Mouse (Mus musculus) Patski (cell line): ENCODE results near the gene Med20. TPM values are rescaled to one million over a fixed set of nuclear protein-coding genes. Genes with fewer than 3 reads are reported as not detected.

Source experiments
- ATAC-seq: fragments of 100-300 bp; one replicate; pipeline ENCODE4 v1.8.0; 2021
- CTCF ChIA-PET: fragments of 350-600 bp; sonication (Branson Sonifier 250); formaldehyde crosslinking; loops from one replicate; lab custom pipeline; 2022; ENCODE audit warnings: inconsistent platforms; lab: Charles Lee
- POLR2A ChIA-PET: fragments of 350-600 bp; sonication (Branson Sonifier 250); formaldehyde crosslinking; loops from one replicate; lab custom pipeline; 2022; ENCODE audit warnings: antibody characterized with exemption, inconsistent platforms; lab: Charles Lee
- DNase-seq: peaks from one replicate; pipeline ENCODE4 v3.0.0-alpha.2; 2011; ENCODE audit warnings: low read depth, low spot score
- H3K27me3 ChIP-seq: fragments of 371-371 bp; one replicate; pipeline ENCODE4 v1.5.1; 2021
- CTCF ChIP-seq: fragments of 100-300 bp; IDR thresholded peaks from one replicate; pipeline ENCODE4 v1.5.1; 2021
- in situ Hi-C: fragments of 300-500 bp; cut with MboI; formaldehyde crosslinking; loops from 3 replicates; pipeline ENCODE4 v1.11.1; 2018; ENCODE audit warnings: low pct_unique_long_range_greater_than_20kb, mixed read lengths
- polyA plus RNA-seq: library from polyadenylated mRNA; unstranded; gene quantifications from one replicate; pipeline ENCODE4 v1.2.3, GENCODE M21; 2021

Gene Med20
- polyA plus RNA-seq: 36.3 TPM

DNA sequence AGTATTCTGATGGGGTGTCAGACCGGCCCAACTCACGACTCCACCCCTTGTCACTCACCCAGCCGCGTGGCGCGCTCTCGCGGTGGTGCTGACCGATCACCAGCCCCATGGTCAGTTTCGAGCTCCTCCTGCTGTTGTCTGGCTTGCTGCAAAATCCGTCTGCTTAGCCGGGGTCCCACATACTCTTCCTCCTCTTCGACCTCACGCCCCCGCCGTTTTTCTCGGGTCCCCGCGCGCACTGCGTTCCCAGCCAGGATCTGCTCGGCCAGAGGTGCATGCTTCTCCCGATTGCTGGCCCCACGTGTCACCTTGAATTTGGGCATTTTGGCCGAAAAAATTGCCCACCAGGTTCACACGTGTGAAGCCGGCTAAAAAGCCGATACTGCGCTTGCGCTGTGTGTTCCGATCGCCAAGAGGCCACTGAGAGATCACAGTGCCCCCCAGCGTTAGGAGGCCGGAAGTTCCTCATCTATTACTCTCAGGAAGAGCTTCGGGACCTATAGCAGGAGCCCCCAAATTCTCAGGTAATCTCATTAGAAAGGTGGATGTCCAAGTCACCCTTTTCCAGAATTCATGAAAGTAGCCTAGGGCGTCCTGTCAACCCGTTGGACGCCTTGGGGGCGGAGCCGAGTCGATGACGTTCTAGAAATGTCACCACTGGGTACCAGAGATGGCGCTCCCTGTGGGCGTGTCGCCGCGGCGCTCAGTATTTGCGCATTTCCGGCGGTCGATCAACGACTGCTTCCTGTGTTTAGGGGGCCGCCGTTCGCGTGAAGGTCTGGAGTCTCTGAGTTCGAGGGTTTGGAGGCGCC, at the start of gene Med20, which contains the start of the genes Bysl and Gm20517:
Med20 (plus strand) TSS at position 734 of the 812 bp plus-strand sequence.
Bysl (minus strand) TSS at position 644 of the 812 bp plus-strand sequence.
Gm20517 (plus strand) TSS at position 741 of the 812 bp plus-strand sequence.
- POLR2A ChIA-PET: interaction anchor here (0.7 to 1.4 kb wide), 2 partner anchors 11 to 1947 kb away, joined by 3 to 4 read pairs; no protein-coding TSS in a partner anchor
- TF ChIP-seq CTCF: peak; percentile 98
- no peaks in the 10 kb centered on the region for H3K27me3 ChIP-seq
- CTCF ChIA-PET: interaction anchor here (0.7 to 3.1 kb wide), 6 partner anchors 10 to 100 kb away, joined by 3 to 17 read pairs (median 4); no protein-coding TSS in a partner anchor
- in situ Hi-C loops: loop anchor here (5.0 kb wide), 2 partner anchors 99 to 234 kb away; no protein-coding TSS in a partner anchor
- DNase-seq: peak; percentile 79
- ATAC-seq: peak; percentile 81

DNA sequence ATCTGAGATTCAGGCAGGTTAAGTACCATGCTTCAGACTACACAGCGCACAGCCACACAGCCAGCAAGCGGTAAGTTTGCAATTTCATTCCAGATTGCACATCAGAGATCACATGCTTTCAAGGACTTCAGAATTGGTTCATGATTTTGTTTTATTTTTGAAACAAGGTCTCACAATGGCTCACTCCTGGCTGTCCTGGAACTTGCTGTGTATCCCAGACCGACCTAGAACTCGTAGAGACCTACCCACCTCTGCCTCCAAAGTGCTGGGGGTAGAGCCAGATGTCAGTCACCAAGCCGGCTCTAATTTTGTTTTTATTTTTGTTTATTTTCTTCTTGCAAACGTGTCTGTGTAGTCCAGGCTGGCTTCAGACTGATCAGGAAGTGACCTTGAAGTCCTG, 48.5 kb upstream of the Med20 start:
- in situ Hi-C loops: no loop called here
- POLR2A ChIA-PET: no interaction called here
- ATAC-seq: no peak
- CTCF ChIA-PET: no interaction called here
- no peak for DNase-seq
- TF ChIP-seq CTCF: no peak
- H3K27me3 ChIP-seq: no peaks in the 10 kb centered on the region

GRCm38 (mm10) chr17:47564612-47565011, 46.8 kb upstream of the Med20 start:
- in situ Hi-C loops: no loop called here
- no peak for DNase-seq
- no peak for ATAC-seq
- H3K27me3 ChIP-seq: no peaks in the 10 kb centered on the region
- ChIA-PET POLR2A (interaction anchor here (1.1 kb wide), 1 partner anchor 89 kb away, joined by 3 read pairs; no protein-coding TSS in a partner anchor), CTCF (no interaction called here)
- no peak for TF ChIP-seq CTCF

DNA sequence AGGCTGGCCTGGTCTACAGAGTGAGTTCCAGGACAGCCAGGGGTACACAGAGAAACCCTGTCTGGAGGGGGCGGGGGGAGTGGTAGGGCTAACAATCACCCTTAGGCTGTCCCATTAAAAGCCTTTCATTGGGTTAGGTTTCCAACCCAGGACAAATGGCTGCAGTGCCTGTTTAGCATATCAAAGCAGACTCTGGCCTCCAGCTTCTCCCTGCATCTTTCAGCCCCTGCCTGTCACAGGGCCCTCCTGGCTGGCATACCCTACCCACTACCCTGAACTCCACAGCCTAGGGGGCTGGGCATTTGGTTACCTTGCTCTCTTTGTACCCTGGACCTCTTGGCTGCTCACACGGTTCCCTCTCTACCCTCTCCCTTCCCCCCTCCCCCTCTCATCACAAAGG, 45.2 kb upstream of the Med20 start:
- DNase-seq: no peak
- POLR2A ChIA-PET: no interaction called here
- CTCF ChIA-PET: no interaction called here
- no peak for ATAC-seq
- no peak for TF ChIP-seq CTCF
- no peaks in the 10 kb centered on the region for H3K27me3 ChIP-seq
- in situ Hi-C loops: no loop called here

DNA sequence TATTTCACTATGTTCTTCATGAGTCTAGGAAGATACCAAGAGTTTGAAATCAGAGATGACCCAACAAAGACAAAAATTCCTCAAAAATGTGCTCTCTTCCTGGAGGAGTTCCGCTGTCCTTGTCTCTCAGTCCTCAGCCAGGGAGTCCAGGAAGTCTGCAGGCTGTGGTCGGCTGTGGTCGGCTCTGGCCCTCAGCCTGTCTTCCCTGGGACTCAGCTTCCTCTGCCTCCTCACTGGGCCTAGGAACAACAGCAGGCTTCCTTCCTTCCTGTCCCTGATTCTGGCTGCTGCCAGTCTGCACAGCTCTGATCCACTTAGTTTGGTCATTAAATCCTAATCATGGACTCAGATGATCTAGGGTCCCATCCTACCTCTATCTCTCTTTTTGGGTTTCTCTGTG, 44.1 kb upstream of the Med20 start:
- ATAC-seq (no peak), DNase-seq (no peak)
- in situ Hi-C loops: no loop called here
- H3K27me3 ChIP-seq: no peaks in the 10 kb centered on the region
- TF ChIP-seq CTCF: no peak
- ChIA-PET POLR2A (no interaction called here), CTCF (no interaction called here)

DNA sequence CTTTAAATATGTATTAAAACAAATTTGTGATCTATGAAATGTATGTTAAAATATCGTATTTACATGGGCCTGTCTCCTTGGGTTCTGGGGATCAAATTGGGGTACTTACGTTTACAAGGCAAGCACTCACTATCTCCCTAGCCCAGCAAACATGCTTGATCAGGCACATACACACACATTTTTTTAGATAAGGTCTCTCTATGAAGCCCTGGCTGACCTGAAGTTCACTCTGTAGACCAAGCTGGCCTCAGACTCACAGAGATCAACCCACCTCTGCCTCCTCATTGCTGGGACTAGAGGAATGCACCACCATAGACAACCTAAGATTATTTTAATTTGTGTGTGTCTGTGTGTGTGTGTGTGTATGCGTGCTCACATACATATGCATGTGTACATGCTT, 43.0 kb upstream of the Med20 start:
- ATAC-seq (no peak), DNase-seq (no peak)
- no peak for TF ChIP-seq CTCF
- ChIA-PET POLR2A (no interaction called here), CTCF (no interaction called here)
- no peaks in the 10 kb centered on the region for H3K27me3 ChIP-seq
- in situ Hi-C loops: no loop called here

- ATAC-seq: no peak
- no peaks in the 10 kb centered on the region for H3K27me3 ChIP-seq
- TF ChIP-seq CTCF: no peak
- POLR2A ChIA-PET: no interaction called here
- DNase-seq: no peak
- CTCF ChIA-PET: no interaction called here
- in situ Hi-C loops: no loop called here
Observed at GRCm38 (mm10) chr17:47568951-47569527, 42.3 kb upstream of the Med20 start.

DNA sequence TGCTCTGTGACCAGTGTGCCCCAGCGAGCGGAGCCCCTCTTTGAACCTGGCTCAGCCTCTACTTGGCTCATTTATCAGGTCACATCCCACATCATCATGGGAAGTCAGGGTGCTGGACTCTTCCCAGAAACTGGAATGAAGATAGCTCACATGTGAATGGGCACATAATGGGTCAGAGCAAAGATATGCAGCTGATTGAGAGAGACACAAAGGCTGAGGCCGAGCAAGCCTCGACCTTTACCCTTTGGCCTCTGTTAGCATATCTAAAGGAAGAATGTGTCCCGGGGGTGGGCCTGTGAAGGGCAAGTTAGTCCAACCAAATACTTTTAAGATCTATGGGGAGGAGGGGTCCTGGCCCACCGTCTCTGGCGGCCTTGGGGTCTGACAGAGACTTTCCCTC, 39.8 kb upstream of the Med20 start:
- POLR2A ChIA-PET: no interaction called here
- ATAC-seq (no peak), DNase-seq (no peak)
- CTCF ChIA-PET: interaction anchor here (1.3 kb wide), 1 partner anchor 24 kb away, joined by 3 read pairs; no protein-coding TSS in a partner anchor
- H3K27me3 ChIP-seq: no peaks in the 10 kb centered on the region
- in situ Hi-C loops: no loop called here
- no peak for TF ChIP-seq CTCF

DNA sequence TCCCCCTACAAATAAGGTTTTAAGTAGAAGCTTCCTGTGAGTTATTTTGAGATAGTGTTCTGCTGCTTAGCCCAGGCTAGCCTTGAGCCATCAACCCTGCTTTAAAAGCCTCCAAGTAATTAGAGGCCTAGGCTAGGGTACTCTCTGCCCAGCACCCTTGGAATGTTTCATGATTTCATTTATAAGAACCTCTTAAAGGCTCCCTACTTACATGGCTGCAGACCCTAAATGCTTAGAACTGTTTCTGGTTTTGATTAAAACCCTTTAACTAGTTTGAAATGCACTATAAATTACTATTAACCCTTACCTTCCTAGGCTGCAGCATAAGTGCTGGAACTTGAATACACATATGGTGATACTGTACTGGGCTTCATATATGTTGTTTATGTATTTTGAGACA, 38.9 kb upstream of the Med20 start:
- CTCF ChIA-PET: interaction anchor here (1.3 kb wide), 1 partner anchor 25 kb away, joined by 3 read pairs; no protein-coding TSS in a partner anchor

DNA sequence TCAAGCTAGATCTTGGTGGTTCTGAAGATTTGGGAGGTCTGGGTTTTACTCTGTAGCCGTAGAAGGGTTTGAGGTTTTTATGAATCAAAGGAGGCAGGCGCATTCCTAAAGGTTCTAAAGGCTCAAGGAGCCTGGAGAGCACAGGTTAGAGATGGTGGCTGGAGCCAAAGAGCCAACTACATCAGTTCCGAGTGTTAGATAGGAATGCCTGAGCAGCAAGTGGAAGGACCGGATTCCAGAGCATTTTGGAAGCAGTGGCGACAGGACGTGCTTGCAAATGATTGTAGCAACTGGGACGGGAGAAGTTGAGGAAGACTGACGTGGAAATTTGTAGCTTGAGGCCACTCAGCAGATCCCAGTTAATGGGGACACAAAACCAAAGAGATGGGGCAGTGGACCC, 37.4 kb upstream of the Med20 start:
- ChIA-PET POLR2A (interaction anchor here (1.1 kb wide), 1 partner anchor 46 kb away, joined by 3 read pairs; no protein-coding TSS in a partner anchor), CTCF (no interaction called here)
- H3K27me3 ChIP-seq: no peaks in the 10 kb centered on the region
- no peak for TF ChIP-seq CTCF
- ATAC-seq (no peak), DNase-seq (no peak)
- in situ Hi-C loops: no loop called here

More for the DNA sequence above, 38.9 kb upstream of the Med20 start:
- DNase-seq (no peak), ATAC-seq (no peak)
- POLR2A ChIA-PET: no interaction called here
- H3K27me3 ChIP-seq: no peaks in the 10 kb centered on the region
- in situ Hi-C loops: no loop called here
- no peak for TF ChIP-seq CTCF

DNA sequence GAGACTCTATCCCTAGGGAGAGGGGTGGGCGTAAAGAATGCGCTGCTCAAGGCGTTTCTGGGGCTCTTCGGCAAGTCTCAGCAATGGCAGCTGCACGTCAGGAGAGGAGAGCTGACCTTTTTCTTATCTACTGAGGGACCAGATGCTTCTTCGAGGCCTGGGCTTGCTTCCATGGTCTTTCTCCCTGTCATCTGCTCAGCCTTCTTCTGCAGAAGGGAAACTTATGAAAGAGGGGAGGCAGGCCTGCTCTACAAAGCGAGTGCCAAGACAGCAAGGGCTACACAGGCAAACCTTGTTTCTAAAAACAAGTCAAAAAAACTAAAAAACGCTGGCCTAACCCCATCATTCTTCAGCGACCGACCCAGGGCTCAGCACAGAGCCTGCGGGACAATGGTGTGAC, 36.6 kb upstream of the Med20 start:
- ChIA-PET POLR2A (no interaction called here), CTCF (no interaction called here)
- TF ChIP-seq CTCF: no peak
- no peak for ATAC-seq
- DNase-seq: no peak
- H3K27me3 ChIP-seq: no peaks in the 10 kb centered on the region
- in situ Hi-C loops: no loop called here
